Mouse (Mus musculus) spleen, adult 2 months (tissue): Measurements from ENCODE around the gene Gm815. TPM values are rescaled to one million over a fixed set of nuclear protein-coding genes. Genes with fewer than 3 reads are reported as not detected.

Experiments
- DNase-seq, 2 experiments: peaks; one replicate each; pipeline versions ENCODE4 v3.0.0 to v3.0.0-alpha.2; 2012 to 2021; ENCODE audit warnings: low spot score in 2 of 2, low read depth in 1 of 2
- H3K27ac ChIP-seq: fragments of 200-500 bp; 2 replicates; pipeline ENCODE4 v1.5.1; 2012; ENCODE audit warnings: low read length, inconsistent platforms; ENCODE audit not compliant: insufficient read depth
- H3K27me3 ChIP-seq: fragments of 200-500 bp; 2 replicates; pipeline ENCODE4 v1.6.1; 2012; ENCODE audit warnings: mild to moderate bottlenecking, moderate library complexity, low read length, inconsistent platforms; ENCODE audit not compliant: control insufficient read depth, insufficient read depth
- H3K36me3 ChIP-seq: fragments of 200-500 bp; 2 replicates; pipeline ENCODE4 v1.6.1; 2012; ENCODE audit warnings: mild to moderate bottlenecking, low read length, inconsistent platforms; ENCODE audit not compliant: control insufficient read depth, insufficient read depth
- H3K4me1 ChIP-seq: fragments of 200-500 bp; 2 replicates; pipeline ENCODE4 v1.6.1; 2011; ENCODE audit warnings: inconsistent platforms; ENCODE audit not compliant: control insufficient read depth, insufficient read depth, insufficient read length
- H3K4me3 ChIP-seq: fragments of 200-500 bp; 2 replicates; pipeline ENCODE4 v1.5.1; 2011; ENCODE audit warnings: mild to moderate bottlenecking, inconsistent platforms; ENCODE audit not compliant: insufficient read depth, insufficient read length; ENCODE audit errors: extremely low read depth
- CTCF ChIP-seq: fragments of 200-500 bp; IDR thresholded peaks from 2 replicates; pipeline ENCODE4 v1.5.1; 2011; ENCODE audit warnings: mild to moderate bottlenecking, inconsistent platforms; ENCODE audit not compliant: insufficient read depth, insufficient read length, insufficient replicate concordance; ENCODE audit errors: extremely low read depth
- POLR2A ChIP-seq: fragments of 200-500 bp; IDR thresholded peaks from 2 replicates; pipeline ENCODE4 v1.6.1; 2011; ENCODE audit warnings: low read depth, low read length, inconsistent platforms
- WGBS: fragments of 180-500 bp; shearing (Covaris S2); methylation state at CpG from one replicate; pipeline ENCODE4 v1.1.7; 2018; 5-methylcytosine and 5-hydroxymethylcytosine counted together
- polyA plus RNA-seq: library from polyadenylated mRNA; depleted of rRNA; stranded (reverse); fragments of >200 nt; gene quantifications from 2 replicates; pipeline ENCODE4 v1.2.3, GENCODE M21; 2012

Gene Gm815
- polyA plus RNA-seq, 1 experiment = not detected

DNA sequence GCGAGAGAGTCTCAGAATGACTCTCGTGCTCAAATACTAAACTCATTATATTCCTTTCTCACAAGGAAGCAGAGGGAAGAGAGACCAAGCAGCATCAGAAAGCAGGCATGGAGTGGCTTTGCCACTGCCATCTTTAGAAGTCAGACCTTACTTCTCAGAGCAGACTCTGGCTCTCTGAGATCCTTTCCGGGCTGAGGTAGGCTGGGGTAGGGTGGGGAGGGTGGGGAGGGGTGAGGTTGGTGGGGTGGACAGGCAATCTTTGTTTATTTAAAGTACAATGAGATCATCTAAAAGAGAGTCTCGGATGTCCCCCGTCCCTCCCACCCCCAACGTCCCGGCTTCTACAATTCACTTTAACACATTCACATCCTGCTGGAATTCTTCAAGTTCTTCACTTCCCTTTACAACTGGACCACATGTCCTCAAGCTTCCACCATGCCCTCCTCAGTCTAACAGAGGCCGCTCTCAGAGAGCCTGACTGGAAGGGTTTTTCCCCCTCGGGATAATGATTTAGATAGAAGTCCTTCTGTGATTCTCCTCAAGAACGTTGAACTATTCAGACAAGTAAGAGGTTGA, 33.3 kb upstream of the Gm815 start:
- Histone ChIP-seq H3K4me3 (no peak overlapping the region), H3K27me3 (no peaks in the 10 kb centered on the region), H3K27ac (no peak overlapping the region), H3K36me3 (no peaks in the 10 kb centered on the region), H3K4me1 (no peaks in the 10 kb centered on the region)
- no peak for DNase-seq
- TF ChIP-seq CTCF (no peak), POLR2A (no peak)
- 79% methylated on average over 10 of the region's 10 CpGs for WGBS

DNA sequence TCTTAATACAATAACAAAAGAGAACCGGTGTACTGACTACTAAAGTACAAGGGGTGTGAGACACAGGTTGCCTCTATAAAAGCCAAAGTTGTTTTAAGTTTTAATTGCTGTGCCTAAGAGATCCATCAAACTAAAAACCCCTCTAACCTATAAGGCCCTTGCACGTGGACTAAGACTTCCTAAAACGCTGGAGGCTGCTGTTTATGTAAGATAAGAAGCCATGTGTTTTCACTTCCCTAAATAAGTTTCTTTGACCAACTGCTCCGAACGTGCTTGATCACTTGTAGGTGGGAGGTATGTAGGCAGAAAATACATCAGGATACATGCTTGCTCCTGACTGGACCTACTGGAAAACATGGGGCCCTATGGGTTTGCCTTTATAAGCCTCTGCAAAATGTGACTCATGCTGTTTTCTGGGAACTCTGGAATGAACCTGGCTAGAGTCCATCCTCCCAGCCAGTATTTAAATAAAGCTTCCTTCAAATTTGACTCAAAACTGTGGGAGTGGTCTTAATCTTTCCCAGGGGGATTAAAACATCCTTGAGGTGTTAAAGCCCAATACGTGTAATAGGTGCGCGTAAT, 31.9 kb upstream of the Gm815 start:
- TF ChIP-seq POLR2A (no peak), CTCF (no peak)
- Histone ChIP-seq H3K27me3 (no peaks in the 10 kb centered on the region), H3K4me1 (no peaks in the 10 kb centered on the region), H3K27ac (no peak overlapping the region), H3K36me3 (no peaks in the 10 kb centered on the region), H3K4me3 (no peak overlapping the region)
- no peak for DNase-seq
- 44% methylated on average over 8 of the region's 8 CpGs for WGBS

DNA sequence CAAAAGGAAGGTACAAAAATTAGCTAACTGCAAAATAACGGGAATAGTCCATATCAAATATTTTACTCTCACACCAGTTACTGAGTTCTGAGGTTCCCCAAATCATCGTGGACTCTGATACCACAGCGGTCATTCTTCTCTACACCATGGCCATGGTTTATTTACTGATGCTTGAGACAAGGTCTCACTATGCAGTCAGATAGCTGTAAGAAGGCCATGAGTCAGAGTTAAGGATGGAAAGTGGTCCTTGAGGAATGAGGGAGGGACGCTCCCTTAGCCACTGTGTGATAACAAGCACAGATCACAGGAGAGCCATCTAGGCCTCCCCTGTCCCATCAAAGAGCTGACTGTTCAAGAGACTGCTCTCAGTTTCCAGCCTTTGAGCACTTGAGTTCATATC, 31.0 kb upstream of the Gm815 start:
- DNase-seq = no peak
- 93% methylated on average over 4 of the region's 4 CpGs for WGBS
- Histone ChIP-seq H3K27me3 (no peaks in the 10 kb centered on the region), H3K36me3 (no peaks in the 10 kb centered on the region), H3K4me1 (no peaks in the 10 kb centered on the region), H3K4me3 (no peak overlapping the region), H3K27ac (no peak overlapping the region)
- TF ChIP-seq CTCF (no peak), POLR2A (no peak)

DNA sequence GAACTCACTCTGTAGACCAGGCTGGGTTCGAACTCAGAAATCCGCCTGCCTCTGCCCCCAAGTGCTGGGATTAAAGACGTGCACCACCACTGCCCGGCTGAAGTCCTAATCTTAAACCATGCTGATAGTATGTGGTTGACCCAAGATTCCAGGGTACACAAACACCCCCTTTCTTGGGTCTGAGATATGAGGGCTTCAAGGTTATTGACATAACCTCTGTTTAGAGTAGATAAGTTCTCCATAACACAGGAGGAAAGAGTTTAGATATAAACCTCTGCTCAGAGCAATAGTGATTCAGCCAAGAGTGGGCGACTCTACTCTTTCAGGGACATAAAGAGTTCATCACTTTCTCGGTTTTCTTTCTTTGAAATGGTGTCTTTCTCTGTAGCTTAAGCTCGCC, 30.5 kb upstream of the Gm815 start:
- H3K4me3 ChIP-seq = no peak overlapping the region
- H3K4me1 ChIP-seq = no peaks in the 10 kb centered on the region
- no peak for DNase-seq
- no peak for TF ChIP-seq CTCF
- no peak for TF ChIP-seq POLR2A
- 81% methylated on average over 7 of the region's 7 CpGs for WGBS
- no peaks in the 10 kb centered on the region for H3K36me3 ChIP-seq
- no peaks in the 10 kb centered on the region for H3K27me3 ChIP-seq
- no peak overlapping the region for H3K27ac ChIP-seq

DNA sequence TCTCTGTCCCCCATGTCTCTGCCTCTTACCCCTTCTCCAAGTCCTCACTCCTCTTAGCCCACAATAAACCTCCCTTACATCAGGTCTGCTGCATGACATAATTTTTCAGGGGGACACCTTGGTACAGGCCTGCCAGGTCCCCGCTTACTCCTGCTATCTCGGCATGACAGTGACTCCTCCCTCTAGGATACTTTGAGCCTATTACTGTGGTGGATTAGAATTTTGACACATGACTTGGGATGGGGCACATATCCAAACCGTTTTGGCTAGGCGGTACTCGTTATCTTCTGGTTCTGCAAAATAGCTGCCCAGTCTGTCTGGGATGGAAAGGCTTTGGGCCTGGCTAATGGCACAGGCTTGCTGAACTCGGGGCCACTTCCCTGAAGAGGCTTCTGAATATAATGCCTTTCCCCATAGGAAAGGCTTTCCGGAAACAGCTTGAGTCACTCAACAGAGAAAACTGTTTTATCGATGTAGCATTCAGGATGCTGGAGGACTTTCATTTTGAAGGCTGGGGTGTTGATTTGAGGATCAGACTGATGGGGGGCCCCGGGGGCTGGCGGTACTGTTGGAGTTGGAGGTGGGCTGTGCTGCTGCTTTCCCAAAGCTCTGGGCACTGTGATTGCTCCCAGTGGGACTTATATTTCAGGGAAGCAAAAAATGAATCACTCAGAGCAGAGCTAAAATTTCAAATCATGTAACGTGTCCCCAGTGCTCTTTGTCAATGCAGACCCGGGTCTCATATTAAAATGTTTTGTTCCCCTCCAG, 27.1 kb upstream of the Gm815 start:
- DNase-seq = no peak
- Histone ChIP-seq H3K4me1 (no peaks in the 10 kb centered on the region), H3K27ac (no peak overlapping the region), H3K36me3 (no peaks in the 10 kb centered on the region), H3K4me3 (no peak overlapping the region), H3K27me3 (no peaks in the 10 kb centered on the region)
- TF ChIP-seq CTCF (no peak), POLR2A (no peak)
- 83% methylated on average over 12 of the region's 12 CpGs for WGBS

DNA sequence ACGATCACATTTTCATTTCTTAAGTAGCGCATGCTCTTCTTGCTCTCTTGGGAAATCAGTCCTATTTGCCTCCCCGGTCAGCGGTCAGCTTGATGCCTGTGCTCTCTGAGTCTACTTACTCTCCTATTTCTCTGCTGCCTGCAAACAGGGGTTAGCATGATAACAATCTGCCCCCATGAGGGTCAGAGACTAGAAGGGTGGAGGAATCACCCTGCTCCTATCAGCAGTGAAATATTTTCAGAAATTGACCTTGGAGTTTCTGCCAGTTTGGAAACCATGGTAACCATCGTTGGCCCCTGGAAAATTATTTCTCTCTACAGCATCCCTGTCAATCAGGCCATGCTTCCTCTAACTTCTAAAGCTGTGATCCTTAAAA, 26.5 kb upstream of the Gm815 start:
- 89% methylated on average over 5 of the region's 5 CpGs for WGBS
- Histone ChIP-seq H3K27ac (no peak overlapping the region), H3K27me3 (no peaks in the 10 kb centered on the region)

DNA sequence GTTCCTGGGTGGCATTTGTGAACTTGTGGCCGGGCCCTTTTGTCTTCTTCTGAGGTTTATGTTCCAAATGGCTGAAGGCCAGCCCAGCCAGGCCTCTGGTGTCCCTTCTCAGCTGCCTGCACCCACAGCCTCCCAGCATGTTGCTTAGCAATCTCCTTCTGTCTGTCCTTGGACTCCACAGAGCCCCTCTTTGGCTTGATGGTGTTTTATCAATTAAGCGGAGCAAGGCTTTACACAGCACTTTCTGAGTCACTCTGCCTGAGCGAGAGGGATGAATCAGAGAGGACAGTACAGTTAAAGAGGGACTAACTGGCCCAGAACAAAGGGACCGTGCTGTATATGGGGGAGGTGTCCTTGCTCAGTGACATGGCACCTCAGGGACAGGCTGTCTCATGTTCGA, 22.0 kb upstream of the Gm815 start:
- no peak for DNase-seq
- Histone ChIP-seq H3K4me1 (no peaks in the 10 kb centered on the region), H3K27me3 (no peaks in the 10 kb centered on the region), H3K4me3 (no peak overlapping the region), H3K27ac (no peak overlapping the region), H3K36me3 (no peaks in the 10 kb centered on the region)
- TF ChIP-seq POLR2A (no peak), CTCF (no peak)
- WGBS = 82% methylated on average over 5 of the region's 5 CpGs

More for the DNA sequence above, 26.5 kb upstream of the Gm815 start:
- no peak for DNase-seq
- H3K4me1 ChIP-seq = no peaks in the 10 kb centered on the region
- no peaks in the 10 kb centered on the region for H3K36me3 ChIP-seq
- TF ChIP-seq CTCF (no peak), POLR2A (no peak)
- H3K4me3 ChIP-seq = no peak overlapping the region
